Mouse (Mus musculus) MEL (cell line): ENCODE measurements around the gene Dtx3l. TPM values are rescaled to one million over a fixed set of nuclear protein-coding genes. Genes with fewer than 3 reads are reported as not detected.

Experiments
- DNase-seq: peaks from one replicate; pipeline ENCODE4 v3.0.0; 2011; ENCODE audit warnings: low read depth, low spot score
- H3K27ac ChIP-seq: 2 replicates; pipeline ENCODE4 v1.5.1; 2012; ENCODE audit warnings: low read depth, mild to moderate bottlenecking, control low read depth, low read length, moderate library complexity; ENCODE audit not compliant: control insufficient read depth
- H3K27me3 ChIP-seq, 2 experiments: fragments of 150-350 bp in 1 of 2; sonication (generic) in 1 of 2; 2 replicates each; pipeline ENCODE4 v1.6.1; 2012; ENCODE audit warnings: low read length in 2 of 2, mild to moderate bottlenecking in 2 of 2, improper control_type of control experiment in 1 of 2, moderate library complexity in 1 of 2; ENCODE audit not compliant: insufficient read depth in 2 of 2, control insufficient read depth in 1 of 2
- H3K36me3 ChIP-seq, 2 experiments: 2 replicates each; pipeline ENCODE4 v1.6.1; 2012 to 2014; ENCODE audit warnings: low read length in 2 of 2, improper control_type of control experiment in 1 of 2, inconsistent platforms in 1 of 2, mild to moderate bottlenecking in 1 of 2; ENCODE audit not compliant: insufficient read depth in 2 of 2, control insufficient read depth in 1 of 2
- H3K4me1 ChIP-seq, 2 experiments: fragments of 150-350 bp in 1 of 2; sonication (generic) in 1 of 2; 2 replicates each; pipeline ENCODE4 v1.6.1; 2012; ENCODE audit warnings: low read length in 2 of 2, improper control_type of control experiment in 1 of 2, mild to moderate bottlenecking in 1 of 2; ENCODE audit not compliant: insufficient read depth in 2 of 2, control insufficient read depth in 1 of 2
- H3K4me3 ChIP-seq, 2 experiments: fragments of 150-350 bp in 1 of 2; sonication (generic) in 1 of 2; 2 replicates each; pipeline ENCODE4 v1.5.1; 2012; ENCODE audit warnings: low read depth in 2 of 2, low read length in 2 of 2, mild to moderate bottlenecking in 2 of 2, moderate library complexity in 2 of 2, control low read depth in 1 of 2, improper control_type of control experiment in 1 of 2; ENCODE audit not compliant: control insufficient read depth in 1 of 2, insufficient read depth in 1 of 2
- H3K79me2 ChIP-seq: 2 replicates; pipeline ENCODE4 v1.6.1; 2012; ENCODE audit warnings: mild to moderate bottlenecking, low read length, moderate library complexity; ENCODE audit not compliant: control insufficient read depth, poor library complexity, insufficient read depth
- H3K9ac ChIP-seq: 2 replicates; pipeline ENCODE4 v1.6.1; 2012; ENCODE audit warnings: low read depth, mild to moderate bottlenecking, control low read depth, low read length, moderate library complexity; ENCODE audit not compliant: control insufficient read depth, poor library complexity, severe bottlenecking
- H3K9me3 ChIP-seq: fragments of 150-350 bp; sonication (generic); replicated peaks from 2 replicates; pipeline ENCODE4 v1.6.1; 2012; ENCODE audit warnings: mild to moderate bottlenecking, low read length, improper control_type of control experiment, moderate library complexity; ENCODE audit not compliant: insufficient read depth
- BHLHE40 ChIP-seq: IDR thresholded peaks from 2 replicates; pipeline ENCODE4 v1.6.1; 2012; ENCODE audit warnings: low read depth, mild to moderate bottlenecking, inconsistent platforms, low read length, improper control_type of control experiment, borderline replicate concordance
- CTCF ChIP-seq, 3 experiments: IDR thresholded peaks in 2 of 3; conservative IDR thresholded peaks in 1 of 3; 2 replicates each; pipeline ENCODE4 v1.5.1; 2011 to 2012; ENCODE audit warnings: low read length in 3 of 3, low read depth in 2 of 3, mild to moderate bottlenecking in 2 of 3, improper control_type of control experiment in 1 of 3, inconsistent platforms in 1 of 3, mixed read lengths in 1 of 3, moderate library complexity in 1 of 3; ENCODE audit not compliant: control insufficient read depth in 1 of 3, insufficient read depth in 1 of 3, poor library complexity in 1 of 3, severe bottlenecking in 1 of 3
- ETS1 ChIP-seq: IDR thresholded peaks from 2 replicates; pipeline ENCODE4 v1.6.1; 2012; ENCODE audit warnings: low read depth, mild to moderate bottlenecking, inconsistent platforms, low read length, improper control_type of control experiment, moderate library complexity
- HCFC1 ChIP-seq: IDR thresholded peaks from 2 replicates; pipeline ENCODE4 v1.6.1; 2012; ENCODE audit warnings: low read depth, mild to moderate bottlenecking, inconsistent platforms, low read length, improper control_type of control experiment, moderate library complexity
- KAT2A ChIP-seq: conservative IDR thresholded peaks from 2 replicates; pipeline ENCODE4 v1.6.1; 2012; ENCODE audit warnings: low read depth, low read length, improper control_type of control experiment, inconsistent platforms
- MAZ ChIP-seq: IDR thresholded peaks from 2 replicates; pipeline ENCODE4 v1.6.1; 2012; ENCODE audit warnings: low read depth, mild to moderate bottlenecking, inconsistent platforms, low read length, improper control_type of control experiment
- MXI1 ChIP-seq: IDR thresholded peaks from 2 replicates; pipeline ENCODE4 v1.6.1; 2011; ENCODE audit warnings: mild to moderate bottlenecking, low read depth, low read length, improper control_type of control experiment
- NRF1 ChIP-seq: IDR thresholded peaks from 2 replicates; pipeline ENCODE4 v1.6.1; 2014; ENCODE audit warnings: low read depth, mild to moderate bottlenecking, inconsistent platforms, low read length, improper control_type of control experiment, moderate library complexity; ENCODE audit not compliant: poor library complexity, insufficient read depth, severe bottlenecking
- POLR2A ChIP-seq, 2 experiments: IDR thresholded peaks; 2 replicates each; pipeline ENCODE4 v1.6.1; 2011 to 2012; ENCODE audit warnings: low read length in 2 of 2, mild to moderate bottlenecking in 2 of 2, control low read depth in 1 of 2, improper control_type of control experiment in 1 of 2, low read depth in 1 of 2, moderate library complexity in 1 of 2; ENCODE audit not compliant: control insufficient read depth in 1 of 2, insufficient read depth in 1 of 2, poor library complexity in 1 of 2
- POLR2AphosphoS5 ChIP-seq: IDR thresholded peaks from 2 replicates; pipeline ENCODE4 v1.6.1; 2012; ENCODE audit warnings: low read depth, borderline replicate concordance, mild to moderate bottlenecking, inconsistent platforms, low read length, moderate library complexity, mixed read lengths
- TBP ChIP-seq: IDR thresholded peaks from 2 replicates; pipeline ENCODE4 v1.8.0; 2011; ENCODE audit warnings: low read depth, low read length, improper control_type of control experiment
- TCF12 ChIP-seq: IDR thresholded peaks from 2 replicates; pipeline ENCODE4 v1.6.1; 2014; ENCODE audit warnings: low read depth, mild to moderate bottlenecking, inconsistent platforms, low read length, improper control_type of control experiment, moderate library complexity
- USF2 ChIP-seq, 2 experiments: IDR thresholded peaks; 2 replicates each; pipeline ENCODE4 v1.6.1; 2011 to 2012; ENCODE audit warnings: improper control_type of control experiment in 2 of 2, low read length in 2 of 2, borderline replicate concordance in 1 of 2, inconsistent platforms in 1 of 2, low read depth in 1 of 2, mild to moderate bottlenecking in 1 of 2; ENCODE audit not compliant: insufficient read depth in 1 of 2
- ZC3H11A ChIP-seq: IDR thresholded peaks from 2 replicates; pipeline ENCODE4 v1.6.1; 2012; ENCODE audit warnings: low read depth, mild to moderate bottlenecking, inconsistent platforms, low read length, improper control_type of control experiment
- ZMIZ1 ChIP-seq: IDR thresholded peaks from 2 replicates; pipeline ENCODE4 v1.6.1; 2012; ENCODE audit warnings: low read depth, mild to moderate bottlenecking, inconsistent platforms, low read length, improper control_type of control experiment, moderate library complexity
- polyA plus RNA-seq, 2 experiments: library from polyadenylated mRNA; stranded (reverse) in 1 of 2; unstranded in 1 of 2; fragments of >175 nt in 1 of 2; fragments of >200 nt in 1 of 2; gene quantifications; 2 replicates each; pipeline versions ENCODE4 v1.2.1 to v1.2.4; 2012; ENCODE audit warnings: low replicate concordance in 2 of 2, low read depth in 1 of 2; ENCODE audit not compliant: insufficient read length in 2 of 2, insufficient read depth in 1 of 2, missing spikeins in 1 of 2
- total RNA-seq: library from RNA; depleted of rRNA; stranded (reverse); fragments of 300-350 nt; gene quantifications from 2 replicates; pipeline ENCODE4 v1.2.3, GENCODE M21; 2012

Dtx3l gene
- total and polyA plus RNA-seq, 3 experiments: 3.9 to 6.0 TPM; not detected in 1

- 0 out of 4 replicates have a peak, but pooled peaks cover 0 to 4% of the 10 kb centered on the region in 2 experiments for H3K36me3 ChIP-seq
- TF ChIP-seq HCFC1 (no peak), ZC3H11A (no peak), TBP (no peak), ETS1 (no peak), MXI1 (no peak), MAZ (no peak), BHLHE40 (no peak), ZMIZ1 (no peak), CTCF (IDR thresholded peaks at IDR 0.05 in 2 of 3, conservative IDR thresholded peaks at IDR 0.05 in 1 of 3; ENCODE audit: control insufficient read depth in 1 of 3, insufficient read depth in 1 of 3, low read depth in 2 of 3, low read length in 3 of 3, poor library complexity in 1 of 3, severe bottlenecking in 1 of 3) (no peak), KAT2A (no peak), TCF12 (no peak), NRF1 (no peak), POLR2AphosphoS5 (no peak), POLR2A (IDR thresholded peaks at IDR 0.05; ENCODE audit: control insufficient read depth in 1 of 2, insufficient read depth in 1 of 2, low read depth in 1 of 2, low read length in 2 of 2, poor library complexity in 1 of 2) (no peak), USF2 (IDR thresholded peaks at IDR 0.05; ENCODE audit: borderline replicate concordance in 1 of 2, insufficient read depth in 1 of 2, low read depth in 1 of 2, low read length in 2 of 2) (no peak)
- H3K27me3 ChIP-seq: no peaks in the 10 kb centered on the region
- no peak overlapping the region for H3K9ac ChIP-seq
- no peaks in the 10 kb centered on the region for H3K79me2 ChIP-seq
- no peaks in the 10 kb centered on the region for H3K9me3 ChIP-seq
- H3K4me1 ChIP-seq: peaks cover 0 to 5% of the 10 kb centered on the region in 2 experiments; a peak in 1 of 4 replicates
- no peak overlapping the region for H3K27ac ChIP-seq
- no peak overlapping the region for H3K4me3 ChIP-seq
- no peak for DNase-seq
Observed at GRCm38 (mm10) chr16:35933181-35933580, 5.8 kb downstream of the Dtx3l start.

GRCm38 (mm10) chr16:35932179-35933055, 6.5 kb downstream of the Dtx3l start:
- Histone ChIP-seq H3K4me3 (no peak overlapping the region), H3K27me3 (no peaks in the 10 kb centered on the region), H3K9ac (no peak overlapping the region), H3K4me1 (0 out of 4 replicates have a peak, but pooled peaks cover 0 to 2% of the 10 kb centered on the region in 2 experiments), H3K36me3 (0 out of 4 replicates have a peak, but pooled peaks cover 0 to 1% of the 10 kb centered on the region in 2 experiments), H3K9me3 (no peaks in the 10 kb centered on the region), H3K27ac (no peak overlapping the region), H3K79me2 (no peaks in the 10 kb centered on the region)
- TF ChIP-seq POLR2AphosphoS5: no peak
- DNase-seq: no peak
